Mouse (Mus musculus) CH12.LX (cell line): ENCODE measurements around the gene Mmgt2. TPM values are rescaled to one million over a fixed set of nuclear protein-coding genes. Genes with fewer than 3 reads are reported as not detected.

Source experiments
- DNase-seq: peaks from one replicate; pipeline ENCODE4 v3.0.0-alpha.2; 2013; ENCODE audit errors: extremely low read depth
- H3K27ac ChIP-seq: 2 replicates; pipeline ENCODE4 v1.5.1; 2012; ENCODE audit warnings: low read depth, mild to moderate bottlenecking, control low read depth, moderate library complexity; ENCODE audit not compliant: insufficient read depth
- H3K27me3 ChIP-seq: replicated peaks from 2 replicates; pipeline ENCODE3; 2012; ENCODE audit warnings: inconsistent platforms
- H3K36me3 ChIP-seq, 2 experiments: replicated peaks in 1 of 2; 2 replicates each; pipeline versions ENCODE3 to v1.6.1; 2012; ENCODE audit warnings: inconsistent platforms in 1 of 2, low read length in 1 of 2, mild to moderate bottlenecking in 1 of 2, mixed read lengths in 1 of 2, moderate library complexity in 1 of 2; ENCODE audit not compliant: control insufficient read depth in 1 of 2, insufficient read depth in 1 of 2
- H3K4me1 ChIP-seq, 2 experiments: 2 replicates each; pipeline ENCODE4 v1.6.1; 2012; ENCODE audit warnings: inconsistent platforms in 1 of 2, moderate library complexity in 1 of 2; ENCODE audit not compliant: insufficient read depth in 2 of 2, control insufficient read depth in 1 of 2
- H3K4me2 ChIP-seq: 2 replicates; pipeline ENCODE4 v1.6.1; 2012; ENCODE audit warnings: low read depth, mild to moderate bottlenecking, control low read depth; ENCODE audit not compliant: poor library complexity, insufficient read depth, severe bottlenecking
- H3K4me3 ChIP-seq, 3 experiments: fragments of 150-350 bp in 1 of 3; sonication (generic) in 1 of 3; replicated peaks in 1 of 3; 2 replicates each; pipeline versions ENCODE3 to v1.5.1; 2011 to 2012; ENCODE audit warnings: low read depth in 2 of 3, low read length in 2 of 3, mild to moderate bottlenecking in 2 of 3, moderate library complexity in 2 of 3, control low read depth in 1 of 3, improper control_type of control experiment in 1 of 3, inconsistent platforms in 1 of 3, mixed read lengths in 1 of 3; ENCODE audit not compliant: poor library complexity in 1 of 3
- H3K79me2 ChIP-seq: replicated peaks from 2 replicates; pipeline ENCODE4 v1.6.1; 2012; ENCODE audit warnings: mild to moderate bottlenecking, moderate library complexity; ENCODE audit not compliant: control insufficient read depth, poor library complexity, insufficient read depth, severe bottlenecking; ENCODE audit errors: extremely low read depth
- H3K9ac ChIP-seq: 2 replicates; pipeline ENCODE4 v1.6.1; 2012; ENCODE audit warnings: low read depth, mild to moderate bottlenecking, control low read depth, moderate library complexity; ENCODE audit not compliant: insufficient read depth
- H3K9me3 ChIP-seq: replicated peaks from 2 replicates; pipeline ENCODE3; 2012; ENCODE audit warnings: low read length, inconsistent platforms, mixed read lengths
- BHLHE40 ChIP-seq: IDR thresholded peaks from 2 replicates; pipeline ENCODE4 v1.6.1; 2011; ENCODE audit warnings: mild to moderate bottlenecking, low read depth, low read length, improper control_type of control experiment
- CHD1 ChIP-seq: IDR thresholded peaks from 2 replicates; pipeline ENCODE4 v1.6.1; 2012; ENCODE audit warnings: low read depth, low read length, improper control_type of control experiment, inconsistent platforms
- CHD2 ChIP-seq: IDR thresholded peaks from 2 replicates; pipeline ENCODE4 v1.6.1; 2011; ENCODE audit warnings: low read length, improper control_type of control experiment
- CTCF ChIP-seq, 2 experiments: IDR thresholded peaks in 1 of 2; conservative IDR thresholded peaks in 1 of 2; 2 replicates each; pipeline ENCODE4 v1.5.1; 2011 to 2012; ENCODE audit warnings: low read depth in 2 of 2, low read length in 2 of 2, improper control_type of control experiment in 1 of 2, inconsistent platforms in 1 of 2, mild to moderate bottlenecking in 1 of 2, moderate library complexity in 1 of 2
- E2F4 ChIP-seq: IDR thresholded peaks from 2 replicates; pipeline ENCODE4 v1.6.1; 2011; ENCODE audit warnings: low read depth, low read length, improper control_type of control experiment; ENCODE audit not compliant: insufficient replicate concordance
- GABPA ChIP-seq: IDR thresholded peaks from 2 replicates; pipeline ENCODE4 v1.6.1; 2012; ENCODE audit warnings: low read depth, low read length, improper control_type of control experiment, inconsistent platforms; ENCODE audit not compliant: insufficient replicate concordance
- HCFC1 ChIP-seq: IDR thresholded peaks from 2 replicates; pipeline ENCODE4 v1.6.1; 2012; ENCODE audit warnings: low read depth, mild to moderate bottlenecking, inconsistent platforms, low read length, improper control_type of control experiment
- JUND ChIP-seq: conservative IDR thresholded peaks from 2 replicates; pipeline ENCODE4 v1.6.1; 2011; ENCODE audit warnings: low read depth, low read length, improper control_type of control experiment
- KAT2A ChIP-seq: IDR thresholded peaks from 2 replicates; pipeline ENCODE4 v1.6.1; 2012; ENCODE audit warnings: low read length, improper control_type of control experiment, inconsistent platforms; ENCODE audit not compliant: insufficient replicate concordance
- MAFK ChIP-seq: IDR thresholded peaks from 2 replicates; pipeline ENCODE4 v1.6.1; 2011; ENCODE audit warnings: low read length, improper control_type of control experiment; ENCODE audit not compliant: insufficient replicate concordance
- MAX ChIP-seq: IDR thresholded peaks from 2 replicates; pipeline ENCODE4 v1.6.1; 2011; ENCODE audit warnings: low read length, improper control_type of control experiment
- MAZ ChIP-seq: IDR thresholded peaks from 2 replicates; pipeline ENCODE4 v1.6.1; 2012; ENCODE audit warnings: low read depth, mild to moderate bottlenecking, inconsistent platforms, low read length, improper control_type of control experiment, moderate library complexity
- MXI1 ChIP-seq: IDR thresholded peaks from 2 replicates; pipeline ENCODE4 v1.6.1; 2011; ENCODE audit warnings: mild to moderate bottlenecking, low read depth, low read length, improper control_type of control experiment
- MYC ChIP-seq: IDR thresholded peaks from 2 replicates; pipeline ENCODE4 v1.6.1; 2011; ENCODE audit warnings: low read depth, mild to moderate bottlenecking, improper control_type of control experiment, low read length
- POLR2A ChIP-seq: IDR thresholded peaks from 2 replicates; pipeline ENCODE4 v1.6.1; 2011; ENCODE audit warnings: low read depth, mild to moderate bottlenecking, improper control_type of control experiment, low read length
- POLR2AphosphoS2 ChIP-seq: IDR thresholded peaks from 2 replicates; pipeline ENCODE4 v1.6.1; 2011; ENCODE audit warnings: low read depth, low read length, improper control_type of control experiment
- RCOR1 ChIP-seq: conservative IDR thresholded peaks from 2 replicates; pipeline ENCODE4 v1.6.1; 2012; ENCODE audit warnings: low read depth, mild to moderate bottlenecking, inconsistent platforms, low read length, improper control_type of control experiment
- SIN3A ChIP-seq: IDR thresholded peaks from 2 replicates; pipeline ENCODE4 v1.6.1; 2012; ENCODE audit warnings: low read length, improper control_type of control experiment, inconsistent platforms
- SMC3 ChIP-seq: IDR thresholded peaks from 2 replicates; pipeline ENCODE4 v1.6.1; 2011; ENCODE audit warnings: low read depth, low read length, improper control_type of control experiment
- TBP ChIP-seq: conservative IDR thresholded peaks from 2 replicates; pipeline ENCODE4 v1.6.1; 2011; ENCODE audit warnings: low read depth, low read length, improper control_type of control experiment
- UBTF ChIP-seq: IDR thresholded peaks from 2 replicates; pipeline ENCODE4 v1.6.1; 2012; ENCODE audit warnings: low read depth, mild to moderate bottlenecking, inconsistent platforms, low read length, improper control_type of control experiment, moderate library complexity
- USF1 ChIP-seq: IDR thresholded peaks from 2 replicates; pipeline ENCODE4 v1.6.1; 2014; ENCODE audit warnings: low read depth, mild to moderate bottlenecking, inconsistent platforms, low read length, improper control_type of control experiment
- ZC3H11A ChIP-seq: IDR thresholded peaks from 2 replicates; pipeline ENCODE4 v1.6.1; 2012; ENCODE audit warnings: low read depth, mild to moderate bottlenecking, inconsistent platforms, low read length, improper control_type of control experiment
- ZKSCAN1 ChIP-seq: IDR thresholded peaks from 2 replicates; pipeline ENCODE4 v1.6.1; 2012; ENCODE audit warnings: low read depth, inconsistent platforms, low read length, improper control_type of control experiment, borderline replicate concordance
- ZMIZ1 ChIP-seq: IDR thresholded peaks from 2 replicates; pipeline ENCODE4 v1.6.1; 2012; ENCODE audit warnings: low read depth, mild to moderate bottlenecking, inconsistent platforms, low read length, improper control_type of control experiment
- ZNF384 ChIP-seq: IDR thresholded peaks from 2 replicates; pipeline ENCODE4 v1.6.1; 2012; ENCODE audit warnings: low read depth, low read length, improper control_type of control experiment, inconsistent platforms
- dilution Hi-C: fragments of 300-500 bp; cut with MboI; formaldehyde crosslinking; loops from 2 replicates; pipeline ENCODE4 v1.14.3; 2020; ENCODE audit warnings: low sequenced_read_pairs; ENCODE audit not compliant: extremely low pct_unique_long_range_greater_than_20kb, extremely low pct_ligation_motif_present
- in situ Hi-C: fragments of 300-500 bp; cut with MboI; formaldehyde crosslinking; loops from 3 replicates; pipeline ENCODE4 v1.14.3; 2019; ENCODE audit warnings: low sequenced_read_pairs, low pct_ligation_motif_present, low pct_unique_long_range_greater_than_20kb, mixed read lengths
- polyA plus RNA-seq: library from polyadenylated mRNA; unstranded; fragments of >175 nt; gene quantifications from 2 replicates; pipeline ENCODE4 v1.2.1, GENCODE M21; 2012; ENCODE audit warnings: low read depth; ENCODE audit not compliant: insufficient read length
- total RNA-seq, 2 experiments: library from RNA; depleted of rRNA; stranded (reverse); fragments of 300-350 nt in 1 of 2; fragments of >200 nt in 1 of 2; gene quantifications; 2 replicates each; pipeline ENCODE4 v1.2.3; 2012 to 2014

The Mmgt2 gene
- total and polyA plus RNA-seq, 3 experiments, result 49.2 to 65.9 (median 60.7) TPM

- Histone ChIP-seq H3K4me3 (peak overlapping the region; percentile 68 to 90 (median 69)), H3K27ac (peak overlapping the region; percentile 92), H3K4me1 (peaks cover 14 to 49% of the 10 kb centered on the region in 2 experiments), H3K79me2 (peaks cover 28% of the 10 kb centered on the region), H3K36me3 (peaks cover 66 to 83% of the 10 kb centered on the region in 2 experiments), H3K9me3 (no peaks in the 10 kb centered on the region), H3K9ac (peak overlapping the region; percentile 99), H3K27me3 (no peaks in the 10 kb centered on the region), H3K4me2 (peak overlapping the region; percentile 95)
- DNase-seq, result peak; percentile 61
- dilution Hi-C loops, result no loop called here
- in situ Hi-C loops, result no loop called here
- no peak for TF ChIP-seq SMC3
- no peak for TF ChIP-seq CHD2
- TF ChIP-seq UBTF, result no peak
- no peak for TF ChIP-seq MAFK
- TF ChIP-seq KAT2A, result 0 out of 2 replicates have a peak, but pooled peaks have one; percentile 47
- no peak for TF ChIP-seq JUND
- peak; percentile 72 for TF ChIP-seq ZNF384
- no peak for TF ChIP-seq ZKSCAN1
- TF ChIP-seq MXI1, result peak; percentile 39; the same call in 1 of the 2 replicates
- TF ChIP-seq MAZ, result 0 out of 2 replicates have a peak, but pooled peaks have one; percentile 6
- TF ChIP-seq ZC3H11A, result no peak
- TF ChIP-seq CHD1, result peak; percentile 35
- TF ChIP-seq MYC, result peak; percentile 93
- peak; percentile 29; the same call in 1 of the 2 replicates for TF ChIP-seq HCFC1
- peak; percentile 33 to 50; a peak in 3 of 4 replicates for TF ChIP-seq CTCF (conservative IDR thresholded peaks at IDR 0.05 in 1 of 2, IDR thresholded peaks at IDR 0.05 in 1 of 2; ENCODE audit: low read depth in 2 of 2, low read length in 2 of 2)
- TF ChIP-seq SIN3A, result peak; percentile 31; the same call in 1 of the 2 replicates
- peak; percentile 92 for TF ChIP-seq POLR2AphosphoS2
- TF ChIP-seq E2F4, result 0 out of 2 replicates have a peak, but pooled peaks have one; percentile 11
Observed at GRCm38 (mm10) chr11:62603312-62604056, 45.0 kb upstream of the Mmgt2 start.

- no peaks in the 10 kb centered on the region for H3K9me3 ChIP-seq
- in situ Hi-C loops (no loop called here), dilution Hi-C loops (no loop called here)
- peak; percentile 24 for DNase-seq
- H3K9ac ChIP-seq, result peak overlapping the region; percentile 99
- TF ChIP-seq E2F4, result no peak
- 0 out of 2 replicates have a peak, but pooled peaks have one; percentile 27 for TF ChIP-seq TBP
- 0 out of 2 replicates have a peak, but pooled peaks have one; percentile 11 for TF ChIP-seq BHLHE40
- TF ChIP-seq MAX, result no peak
- TF ChIP-seq USF1, result no peak
- TF ChIP-seq ZNF384, result no peak
- peak; percentile 68; the same call in 1 of the 2 replicates for TF ChIP-seq ZMIZ1
- TF ChIP-seq POLR2A, result peak; percentile 34
- TF ChIP-seq MYC, result no peak
- 0 out of 2 replicates have a peak, but pooled peaks have one; percentile 45 for TF ChIP-seq MAZ
- TF ChIP-seq RCOR1, result peak; percentile 77; the same call in 1 of the 2 replicates
- 0 out of 2 replicates have a peak, but pooled peaks have one; percentile 8 for TF ChIP-seq SMC3
- no peak for TF ChIP-seq GABPA
- TF ChIP-seq UBTF, result no peak
- TF ChIP-seq KAT2A, result no peak
- H3K27ac ChIP-seq, result peak overlapping the region; percentile 30; the same call in 1 of the 2 replicates
- peaks cover 61 to 84% of the 10 kb centered on the region in 2 experiments for H3K36me3 ChIP-seq
- peak overlapping the region; percentile 95 for H3K4me2 ChIP-seq
- H3K27me3 ChIP-seq, result no peaks in the 10 kb centered on the region
- peak overlapping the region; percentile 68 to 90 (median 69) for H3K4me3 ChIP-seq
- peaks cover 28% of the 10 kb centered on the region for H3K79me2 ChIP-seq
- H3K4me1 ChIP-seq, result peaks cover 16 to 52% of the 10 kb centered on the region in 2 experiments
Observed at GRCm38 (mm10) chr11:62604123-62604706, 44.2 kb upstream of the Mmgt2 start.
